Mouse (Mus musculus): ENCODE data around the gene Eif2ak3.

DNA sequence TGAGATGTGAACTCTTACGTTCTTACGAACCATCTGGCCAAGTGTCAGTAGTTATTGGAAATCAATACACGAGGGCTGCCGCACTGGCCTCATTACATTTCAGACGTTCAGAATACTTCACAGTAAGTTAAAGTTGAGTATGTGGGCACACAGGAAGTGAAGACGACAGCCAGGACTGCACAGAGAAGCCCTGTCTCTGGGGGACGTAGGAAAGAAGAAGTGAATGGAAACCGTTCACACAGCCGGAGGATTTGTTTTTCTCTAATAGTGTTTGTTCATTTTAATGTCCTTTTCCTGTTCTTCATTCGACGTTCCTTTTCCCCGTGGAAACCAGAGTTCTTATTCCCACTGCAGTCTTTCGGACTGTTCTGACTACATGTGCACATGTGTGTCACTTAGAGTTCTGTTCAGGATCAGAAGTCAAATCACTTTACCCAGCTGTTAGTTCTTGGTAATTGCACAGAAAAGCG, 27.2 kb downstream of the Eif2ak3 start:
- TF ChIP-seq ZC3H11A (IDR thresholded peaks at IDR 0.05; ENCODE audit: borderline replicate concordance, low read depth, low read length) = no peak
- TF ChIP-seq CHD2 (IDR thresholded peaks at IDR 0.05; ENCODE audit: low read depth, low read length) = no peak
- TF ChIP-seq HCFC1 (IDR thresholded peaks at IDR 0.05; ENCODE audit: borderline replicate concordance, insufficient read depth, low read length) = no peak
- TF ChIP-seq ZNF384 (IDR thresholded peaks at IDR 0.05; ENCODE audit: low read depth, low read length) = no peak

Data from ES-E14 (cell line).